Mouse (Mus musculus): ENCODE data around the gene Gm38394. TPM values are rescaled to one million over a fixed set of nuclear protein-coding genes. Genes with fewer than 3 reads are reported as not detected.

Gene Gm38394
- total and polyA plus RNA-seq, 3 experiments: 2.7 to 8.2 (median 4.7) TPM

DNA sequence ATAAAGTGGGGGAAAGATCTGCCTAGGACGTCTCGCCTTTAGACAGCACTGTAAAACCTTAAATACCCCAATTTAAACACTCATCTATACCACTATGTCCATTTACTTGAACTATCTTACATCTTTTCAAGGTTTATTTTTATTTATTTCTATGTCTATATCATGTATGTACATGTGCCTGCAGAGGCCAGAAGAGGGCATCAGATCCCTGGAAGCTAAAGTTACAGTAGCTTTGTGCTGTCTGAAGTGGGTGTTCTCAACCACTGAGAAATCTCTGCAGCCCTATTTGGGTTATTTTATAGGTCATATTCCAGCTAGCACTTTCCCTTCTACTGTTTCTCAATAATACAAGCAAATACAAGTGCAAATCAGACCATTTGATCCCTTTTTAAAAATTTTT is 28.9 kb downstream of the Gm38394 start:
- dilution Hi-C loops (cut with MboI; ENCODE audit: extremely low pct_ligation_motif_present, extremely low pct_unique_long_range_greater_than_20kb, low sequenced_read_pairs) (no loop called here), in situ Hi-C loops (cut with MboI; ENCODE audit: low pct_ligation_motif_present, low pct_unique_long_range_greater_than_20kb, low sequenced_read_pairs) (no loop called here)
- Histone ChIP-seq H3K4me3 (replicated peaks in 1 of 3; ENCODE audit: low read depth in 2 of 3, low read length in 2 of 3, poor library complexity in 1 of 3) (no peak overlapping the region), H3K36me3 (replicated peaks in 1 of 2; ENCODE audit: control insufficient read depth in 1 of 2, insufficient read depth in 1 of 2, low read length in 1 of 2) (peaks cover 76 to 95% of the 10 kb centered on the region in 2 experiments), H3K4me1 (ENCODE audit: control insufficient read depth in 1 of 2, insufficient read depth in 2 of 2) (no peaks in the 10 kb centered on the region), H3K9ac (ENCODE audit: insufficient read depth, low read depth) (no peak overlapping the region), H3K4me2 (ENCODE audit: insufficient read depth, low read depth, poor library complexity, severe bottlenecking) (no peak overlapping the region), H3K27me3 (replicated peaks) (no peaks in the 10 kb centered on the region), H3K9me3 (replicated peaks; ENCODE audit: low read length) (no peaks in the 10 kb centered on the region), H3K79me2 (replicated peaks; ENCODE audit: control insufficient read depth, extremely low read depth, insufficient read depth, poor library complexity, severe bottlenecking) (peaks cover 37% of the 10 kb centered on the region), H3K27ac (ENCODE audit: insufficient read depth, low read depth) (no peak overlapping the region)
- TF ChIP-seq GABPA (IDR thresholded peaks at IDR 0.05; ENCODE audit: insufficient replicate concordance, low read depth, low read length) (no peak), CTCF (conservative IDR thresholded peaks at IDR 0.05 in 1 of 2, IDR thresholded peaks at IDR 0.05 in 1 of 2; ENCODE audit: low read depth in 2 of 2, low read length in 2 of 2) (peak in 1 of 2 experiments; percentile 33; a peak in 2 of 4 replicates), RAD21 (IDR thresholded peaks at IDR 0.05; ENCODE audit: low read depth, low read length) (peak; percentile 21)
- no peak for DNase-seq (ENCODE audit: extremely low read depth)

DNA sequence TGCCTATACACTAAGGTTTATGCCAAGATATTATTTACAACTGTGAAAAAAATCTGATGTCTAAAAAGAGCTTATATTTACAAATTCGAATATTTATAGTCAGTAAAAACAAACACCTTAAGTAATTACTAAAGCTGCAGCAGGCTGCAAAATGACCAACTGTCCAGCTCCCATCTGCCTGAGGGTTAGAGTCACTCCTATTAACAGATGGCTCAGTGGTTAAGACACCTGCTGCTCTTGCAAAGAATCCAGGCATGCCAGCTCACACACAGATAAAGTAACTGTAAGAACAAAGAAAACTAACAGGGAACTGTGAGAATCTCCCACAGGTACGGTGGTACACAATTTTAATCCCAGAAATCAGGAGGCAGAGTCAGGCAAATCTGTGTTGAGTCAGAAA is 36.1 kb downstream of the Gm38394 start:
- H3K27me3 ChIP-seq (replicated peaks): no peaks in the 10 kb centered on the region
- peaks cover 68 to 90% of the 10 kb centered on the region in 2 experiments for H3K36me3 ChIP-seq (replicated peaks in 1 of 2; ENCODE audit: control insufficient read depth in 1 of 2, insufficient read depth in 1 of 2, low read length in 1 of 2)
- dilution Hi-C loops (cut with MboI; ENCODE audit: extremely low pct_ligation_motif_present, extremely low pct_unique_long_range_greater_than_20kb, low sequenced_read_pairs) (no loop called here), in situ Hi-C loops (cut with MboI; ENCODE audit: low pct_ligation_motif_present, low pct_unique_long_range_greater_than_20kb, low sequenced_read_pairs) (no loop called here)
- no peak for TF ChIP-seq ZNF384 (IDR thresholded peaks at IDR 0.05; ENCODE audit: low read depth, low read length)
- no peak for TF ChIP-seq ZKSCAN1 (IDR thresholded peaks at IDR 0.05; ENCODE audit: borderline replicate concordance, low read depth, low read length)
- TF ChIP-seq POLR2A (IDR thresholded peaks at IDR 0.05; ENCODE audit: low read depth, low read length): no peak
- TF ChIP-seq IRF4 (IDR thresholded peaks at IDR 0.05; ENCODE audit: low read depth, low read length): no peak
- no peak overlapping the region for H3K4me2 ChIP-seq (ENCODE audit: insufficient read depth, low read depth, poor library complexity, severe bottlenecking)
- no peaks in the 10 kb centered on the region for H3K4me1 ChIP-seq (ENCODE audit: control insufficient read depth in 1 of 2, insufficient read depth in 2 of 2)
- H3K9me3 ChIP-seq (replicated peaks; ENCODE audit: low read length): no peaks in the 10 kb centered on the region
- H3K79me2 ChIP-seq (replicated peaks; ENCODE audit: control insufficient read depth, extremely low read depth, insufficient read depth, poor library complexity, severe bottlenecking): peaks cover 17% of the 10 kb centered on the region
- H3K9ac ChIP-seq (ENCODE audit: insufficient read depth, low read depth): no peak overlapping the region
- no peak for DNase-seq (ENCODE audit: extremely low read depth)
- no peak overlapping the region for H3K4me3 ChIP-seq (replicated peaks in 1 of 3; ENCODE audit: low read depth in 2 of 3, low read length in 2 of 3, poor library complexity in 1 of 3)
- no peak overlapping the region for H3K27ac ChIP-seq (ENCODE audit: insufficient read depth, low read depth)

DNA sequence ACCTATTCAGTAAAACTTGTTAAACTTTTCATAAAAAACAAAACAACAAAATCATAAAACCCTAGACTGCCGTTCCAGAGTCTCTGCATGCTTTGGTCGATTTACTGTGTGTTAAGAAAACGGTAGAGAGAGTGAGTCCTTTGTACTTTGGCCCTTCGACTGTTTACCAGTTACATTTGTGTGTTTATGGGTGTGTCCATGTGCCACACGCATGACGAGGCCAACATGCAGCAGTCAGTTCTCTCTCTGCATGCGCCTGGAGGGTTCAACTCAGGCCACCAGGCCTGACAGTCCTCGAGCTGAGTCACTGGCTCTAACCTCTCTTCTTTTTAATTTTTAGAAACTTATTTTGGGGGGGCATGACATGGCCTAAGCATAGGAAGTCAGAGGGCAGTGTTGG is 42.8 kb downstream of the Gm38394 start:
- Histone ChIP-seq H3K27me3 (replicated peaks) (no peaks in the 10 kb centered on the region), H3K9me3 (replicated peaks; ENCODE audit: low read length) (no peaks in the 10 kb centered on the region), H3K4me3 (replicated peaks in 1 of 3; ENCODE audit: low read depth in 2 of 3, low read length in 2 of 3, poor library complexity in 1 of 3) (no peak overlapping the region), H3K79me2 (replicated peaks; ENCODE audit: control insufficient read depth, extremely low read depth, insufficient read depth, poor library complexity, severe bottlenecking) (no peaks in the 10 kb centered on the region), H3K27ac (ENCODE audit: insufficient read depth, low read depth) (no peak overlapping the region), H3K4me2 (ENCODE audit: insufficient read depth, low read depth, poor library complexity, severe bottlenecking) (no peak overlapping the region), H3K36me3 (replicated peaks in 1 of 2; ENCODE audit: control insufficient read depth in 1 of 2, insufficient read depth in 1 of 2, low read length in 1 of 2) (peaks cover 28 to 47% of the 10 kb centered on the region in 2 experiments), H3K9ac (ENCODE audit: insufficient read depth, low read depth) (no peak overlapping the region), H3K4me1 (ENCODE audit: control insufficient read depth in 1 of 2, insufficient read depth in 2 of 2) (no peaks in the 10 kb centered on the region)
- in situ Hi-C loops (cut with MboI; ENCODE audit: low pct_ligation_motif_present, low pct_unique_long_range_greater_than_20kb, low sequenced_read_pairs) (loop anchor here (25.0 kb wide), 1 partner anchor 431 kb away; no protein-coding TSS in a partner anchor), dilution Hi-C loops (cut with MboI; ENCODE audit: extremely low pct_ligation_motif_present, extremely low pct_unique_long_range_greater_than_20kb, low sequenced_read_pairs) (no loop called here)
- no peak for DNase-seq (ENCODE audit: extremely low read depth)
- no peak for TF ChIP-seq CHD1 (IDR thresholded peaks at IDR 0.05; ENCODE audit: low read depth, low read length)
- TF ChIP-seq RCOR1 (conservative IDR thresholded peaks at IDR 0.05; ENCODE audit: low read depth, low read length): no peak
- TF ChIP-seq MAZ (IDR thresholded peaks at IDR 0.05; ENCODE audit: low read depth, low read length): no peak
- no peak for TF ChIP-seq ZNF384 (IDR thresholded peaks at IDR 0.05; ENCODE audit: low read depth, low read length)
- TF ChIP-seq USF2 (conservative IDR thresholded peaks at IDR 0.05; ENCODE audit: low read depth, low read length): no peak
- TF ChIP-seq EP300 (IDR thresholded peaks at IDR 0.05; ENCODE audit: low read length): no peak
- peak; percentile 60; the same call in 1 of the 2 replicates for TF ChIP-seq POLR2AphosphoS2 (IDR thresholded peaks at IDR 0.05; ENCODE audit: low read depth, low read length)
